Mouse (Mus musculus) urinary bladder, postnatal 14 days (tissue): ENCODE measurements around the gene Ppm1l.
"Not testable (repeated sequence)": the region's sequence is repeated elsewhere in the genome, so short reads cannot be mapped to it uniquely, and the experiment has no call there.

Source experiments
- DNase-seq: peaks from one replicate; pipeline ENCODE4 v3.0.0; 2021; ENCODE audit warnings: low spot score

Gene Ppm1l

GRCm38 (mm10) chr3:69373544-69374306, 57.1 kb downstream of the Ppm1l start:
- peak; percentile 12 for DNase-seq

- DNase-seq: no peak
These were observed 57.9 kb downstream of the Ppm1l start for GRCm38 (mm10) chr3:69374538-69374937.

DNA sequence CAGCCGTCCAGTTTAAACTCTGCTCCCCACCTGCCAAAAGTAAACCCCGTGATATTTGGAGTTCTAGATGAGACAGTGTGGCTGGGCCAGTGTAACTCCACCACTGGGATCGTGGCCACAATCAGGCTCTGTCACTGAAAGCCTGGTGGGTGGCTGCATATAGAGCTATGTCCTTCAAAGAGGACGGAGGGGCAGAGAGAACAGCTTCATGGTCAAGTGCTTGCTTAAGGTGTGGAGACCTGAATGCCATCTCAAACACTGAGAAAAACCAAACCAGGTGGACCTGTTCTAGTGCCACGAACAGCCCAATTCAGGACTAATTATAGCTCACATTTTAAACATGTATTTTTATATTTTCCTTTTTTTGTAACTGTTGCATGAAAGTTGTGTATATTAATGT, 58.3 kb downstream of the Ppm1l start:
- no peak for DNase-seq

DNA sequence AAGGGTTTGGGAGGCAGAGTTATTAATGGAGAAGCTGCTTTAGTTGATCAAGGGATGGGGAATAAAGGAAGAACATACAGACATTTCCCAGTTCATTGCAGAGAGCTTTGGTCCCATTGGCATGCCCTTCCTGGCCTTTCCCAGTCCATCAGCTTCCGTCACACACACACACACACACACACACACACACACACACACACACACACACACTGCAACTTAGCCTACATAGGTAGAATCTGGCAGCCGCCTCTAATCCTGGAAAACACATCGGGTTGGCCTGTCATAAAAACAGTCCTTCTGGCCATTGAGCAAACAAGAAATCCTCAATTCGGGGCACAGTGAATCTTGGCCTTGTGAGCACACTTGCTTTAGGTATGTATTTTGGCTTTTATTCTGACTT, 64.6 kb downstream of the Ppm1l start:
- DNase-seq: no peak

DNA sequence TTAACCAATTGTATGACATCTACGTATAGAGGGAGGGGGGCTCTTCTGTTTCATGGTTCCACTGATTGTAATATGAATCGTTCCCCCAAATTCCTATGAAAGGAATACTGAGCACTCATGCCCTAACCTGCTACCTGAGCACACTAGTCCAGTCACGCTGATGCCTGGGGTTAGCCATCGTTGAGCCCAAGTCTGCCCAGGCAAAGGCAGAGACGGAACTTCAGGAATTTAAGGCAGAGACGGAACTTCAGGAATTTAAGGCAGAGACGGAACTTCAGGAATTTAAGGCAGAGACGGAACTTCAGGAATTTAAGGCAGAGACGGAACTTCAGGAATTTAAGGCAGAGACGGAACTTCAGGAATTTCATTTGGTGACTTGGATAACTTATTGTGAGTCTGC, 75.2 kb downstream of the Ppm1l start:
- not testable (repeated sequence) for DNase-seq

GRCm38 (mm10) chr3:69392298-69392697, 75.6 kb downstream of the Ppm1l start:
- DNase-seq: no peak

DNA sequence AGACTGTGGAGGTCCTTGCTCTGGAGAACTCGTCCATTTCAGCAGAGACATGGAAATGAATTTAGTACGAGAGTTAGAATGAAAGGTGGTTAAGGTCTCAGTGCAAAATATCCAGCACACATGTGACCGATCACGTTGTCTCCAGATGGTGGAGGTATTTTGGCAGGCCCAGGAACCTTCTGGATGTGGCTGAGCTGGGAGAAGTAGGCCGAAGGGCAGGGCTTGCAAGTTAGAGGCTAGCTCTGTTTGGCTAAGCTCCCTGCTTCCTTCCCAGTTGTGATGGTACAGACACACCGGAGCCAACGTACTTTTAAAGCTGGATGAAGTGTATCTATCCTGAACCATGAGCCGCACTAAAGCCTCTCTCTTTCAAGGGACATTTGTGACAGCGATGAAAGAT, 76.4 kb downstream of the Ppm1l start:
- DNase-seq: no peak

GRCm38 (mm10) chr3:69393991-69394390, 77.3 kb downstream of the Ppm1l start:
- no peak for DNase-seq

DNA sequence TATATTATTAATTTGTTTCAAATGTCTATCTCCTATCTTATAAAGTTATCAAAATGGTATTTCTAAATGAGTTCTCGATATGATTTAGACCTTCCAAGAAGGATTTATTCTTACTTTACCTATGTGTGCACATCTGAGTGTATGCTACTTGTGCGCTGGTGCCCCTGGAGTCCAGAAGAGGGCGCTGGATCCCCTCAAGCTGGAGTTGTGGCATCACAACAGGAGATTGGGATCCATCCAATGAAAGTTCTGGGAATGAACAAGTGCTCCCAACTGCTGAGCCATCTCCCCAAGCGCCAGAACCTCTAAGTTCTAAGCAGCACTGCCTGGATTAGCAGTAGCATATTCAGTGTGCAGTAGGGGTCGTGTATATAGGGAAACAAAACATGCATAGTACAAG, 78.4 kb downstream of the Ppm1l start:
- no peak for DNase-seq

DNA sequence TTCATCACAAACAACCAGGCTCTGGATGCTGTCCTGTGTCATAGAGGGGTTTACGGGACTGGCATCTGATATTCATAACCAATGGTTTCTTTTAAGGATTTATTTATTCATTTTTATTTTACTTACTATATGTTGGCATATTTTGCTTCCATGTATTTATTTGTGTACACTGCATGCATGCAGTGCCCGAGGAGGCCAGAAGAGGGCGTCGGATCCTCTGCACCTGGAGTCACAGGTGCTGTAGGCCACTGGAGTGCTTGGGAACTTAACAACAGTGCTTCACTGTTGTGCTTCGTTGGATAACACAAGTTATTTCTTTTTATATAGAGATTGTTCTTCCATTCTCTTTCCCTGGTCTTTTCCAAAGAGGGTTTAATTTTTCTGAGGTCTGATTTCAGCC, 81.1 kb downstream of the Ppm1l start:
- DNase-seq: no peak

DNA sequence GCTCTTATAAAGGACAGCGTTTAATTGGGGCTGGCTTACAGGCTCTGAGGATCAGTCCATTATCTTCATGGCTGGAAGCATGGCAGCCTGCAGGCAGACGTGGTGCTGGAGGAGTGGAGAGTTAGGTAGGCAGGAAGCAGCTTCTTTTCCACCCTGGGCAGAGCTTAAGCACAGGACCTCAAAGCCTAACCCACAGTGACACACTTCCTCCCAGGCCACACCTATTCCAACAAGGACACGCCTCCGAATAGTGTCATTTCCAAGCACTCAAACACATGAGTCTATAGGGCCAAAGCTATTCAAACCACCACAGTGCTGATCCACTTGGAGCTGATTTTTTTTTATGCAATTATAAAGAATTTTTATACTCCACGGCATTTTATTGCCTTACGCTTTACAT, 82.7 kb downstream of the Ppm1l start:
- no peak for DNase-seq

DNA sequence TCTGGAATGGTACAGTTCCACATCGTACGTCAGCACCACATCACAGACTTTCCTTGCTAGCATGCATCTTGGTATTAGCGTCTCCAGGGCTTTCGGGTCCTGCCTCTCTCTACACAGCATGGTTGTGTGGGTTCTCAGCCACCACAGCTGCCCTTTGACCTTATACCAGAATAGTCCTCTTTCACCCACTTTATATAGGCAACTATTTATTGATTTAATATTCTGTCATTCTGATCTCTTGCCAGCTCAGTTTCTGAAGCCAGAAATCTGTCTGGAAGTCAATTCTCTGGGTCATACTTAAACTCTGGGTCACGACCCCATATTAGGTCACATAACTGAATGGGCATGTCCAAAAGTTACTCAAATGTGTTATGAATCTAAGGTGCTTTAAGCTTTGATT, 86.5 kb downstream of the Ppm1l start:
- no peak for DNase-seq

GRCm38 (mm10) chr3:69406210-69406895, 89.7 kb downstream of the Ppm1l start:
- DNase-seq: no peak

GRCm38 (mm10) chr3:69408064-69408463, 91.4 kb downstream of the Ppm1l start:
- DNase-seq: no peak

DNA sequence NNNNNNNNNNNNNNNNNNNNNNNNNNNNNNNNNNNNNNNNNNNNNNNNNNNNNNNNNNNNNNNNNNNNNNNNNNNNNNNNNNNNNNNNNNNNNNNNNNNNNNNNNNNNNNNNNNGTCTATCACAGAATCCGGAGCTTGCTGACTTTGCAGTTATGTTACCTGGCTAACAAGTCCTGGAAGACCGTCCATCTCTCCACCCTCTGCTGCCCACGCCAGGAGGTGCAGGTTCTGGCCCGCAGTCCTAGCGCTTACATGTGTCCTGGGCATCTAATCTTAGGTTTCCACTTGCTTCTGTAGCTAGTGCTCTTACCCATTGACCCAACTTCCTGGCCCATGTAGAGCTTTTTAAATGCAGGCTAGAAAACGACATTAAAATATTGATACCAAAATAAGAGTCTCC, 99.5 kb downstream of the Ppm1l start:
- DNase-seq: no peak

DNA sequence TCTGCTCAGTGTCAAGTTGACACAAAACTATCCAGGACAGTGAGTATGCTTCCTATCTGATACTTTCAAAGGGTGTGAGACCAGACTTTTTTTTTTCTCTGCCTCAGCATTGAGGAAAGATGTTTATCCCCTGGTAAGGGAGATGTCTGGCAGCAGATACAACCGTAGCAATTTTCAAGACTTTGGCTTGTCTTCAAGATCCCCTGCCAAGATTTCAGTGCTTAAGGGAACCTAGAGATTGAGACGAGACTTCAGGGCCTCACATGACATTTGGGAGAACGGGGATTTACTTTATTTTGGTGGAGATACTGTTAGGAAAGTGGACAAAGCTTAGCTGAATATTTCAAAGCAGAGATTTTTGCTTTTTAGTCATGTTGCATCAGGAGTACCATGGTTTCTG, 106.1 kb downstream of the Ppm1l start:
- DNase-seq: no peak

GRCm38 (mm10) chr3:69423371-69423770, 106.7 kb downstream of the Ppm1l start:
- DNase-seq: no peak

DNA sequence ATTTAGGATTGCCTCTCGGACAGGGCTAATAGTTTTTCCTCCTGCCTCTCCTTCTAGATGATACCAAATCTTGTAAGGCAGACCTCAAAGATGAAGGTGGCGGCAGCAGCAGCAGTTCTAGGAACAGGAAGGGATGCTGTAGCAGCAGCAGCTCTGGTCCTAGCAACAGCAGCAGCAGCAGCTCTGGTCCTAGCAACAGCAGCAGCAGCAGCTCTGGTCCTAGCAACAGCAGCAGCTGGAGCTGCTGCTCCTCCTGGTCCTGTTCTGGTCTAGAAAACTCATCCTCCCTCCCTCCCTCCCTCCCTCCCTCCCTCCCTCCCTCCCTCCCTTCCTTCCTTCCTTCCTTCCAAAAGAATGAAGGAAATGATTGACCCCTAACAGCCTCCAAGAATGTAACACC, 108.1 kb downstream of the Ppm1l start:
- DNase-seq: not testable (repeated sequence)

GRCm38 (mm10) chr3:69427259-69427658, 110.6 kb downstream of the Ppm1l start:
- DNase-seq: no peak

DNA sequence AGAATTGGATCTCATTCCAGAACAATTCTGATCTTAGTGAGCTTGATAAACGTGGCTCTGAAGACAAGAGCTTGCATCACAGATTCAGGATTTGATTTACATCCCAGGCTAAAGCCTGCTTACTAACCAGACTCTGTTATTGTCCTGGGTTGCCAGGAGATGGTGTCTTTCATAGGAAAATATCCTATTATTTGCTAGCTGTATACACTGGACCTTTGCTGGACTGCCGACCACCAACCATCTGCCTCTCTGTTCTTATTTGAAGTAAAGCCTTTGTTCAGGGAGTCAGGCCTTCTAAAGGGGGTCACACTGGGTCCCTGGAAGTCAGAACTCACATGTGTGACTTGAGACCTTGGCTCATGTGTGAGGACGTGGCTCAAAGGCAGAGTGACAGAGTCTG, 111.6 kb downstream of the Ppm1l start:
- DNase-seq: no peak

DNA sequence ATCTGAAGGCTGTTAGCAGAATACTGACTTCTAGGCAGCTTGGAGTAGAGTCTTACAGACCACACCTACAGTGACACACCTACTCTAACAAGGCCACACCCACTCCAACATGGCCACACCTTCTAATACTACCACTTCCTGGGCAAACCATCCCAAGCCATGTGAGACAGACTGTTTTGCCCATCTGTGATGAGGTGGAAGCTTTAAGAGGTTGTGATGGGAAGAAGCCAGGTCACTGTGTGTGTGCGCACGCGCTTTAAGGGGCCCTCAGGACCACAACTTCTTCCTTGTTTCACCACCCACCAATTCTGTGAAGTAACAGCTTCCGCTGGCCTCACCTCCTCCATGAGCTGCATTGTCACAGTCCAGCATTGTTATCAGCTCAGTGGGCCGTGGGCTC, 112.7 kb downstream of the Ppm1l start:
- no peak for DNase-seq

- DNase-seq: no peak
These were observed 116.9 kb downstream of the Ppm1l start for GRCm38 (mm10) chr3:69433580-69433979.

DNA sequence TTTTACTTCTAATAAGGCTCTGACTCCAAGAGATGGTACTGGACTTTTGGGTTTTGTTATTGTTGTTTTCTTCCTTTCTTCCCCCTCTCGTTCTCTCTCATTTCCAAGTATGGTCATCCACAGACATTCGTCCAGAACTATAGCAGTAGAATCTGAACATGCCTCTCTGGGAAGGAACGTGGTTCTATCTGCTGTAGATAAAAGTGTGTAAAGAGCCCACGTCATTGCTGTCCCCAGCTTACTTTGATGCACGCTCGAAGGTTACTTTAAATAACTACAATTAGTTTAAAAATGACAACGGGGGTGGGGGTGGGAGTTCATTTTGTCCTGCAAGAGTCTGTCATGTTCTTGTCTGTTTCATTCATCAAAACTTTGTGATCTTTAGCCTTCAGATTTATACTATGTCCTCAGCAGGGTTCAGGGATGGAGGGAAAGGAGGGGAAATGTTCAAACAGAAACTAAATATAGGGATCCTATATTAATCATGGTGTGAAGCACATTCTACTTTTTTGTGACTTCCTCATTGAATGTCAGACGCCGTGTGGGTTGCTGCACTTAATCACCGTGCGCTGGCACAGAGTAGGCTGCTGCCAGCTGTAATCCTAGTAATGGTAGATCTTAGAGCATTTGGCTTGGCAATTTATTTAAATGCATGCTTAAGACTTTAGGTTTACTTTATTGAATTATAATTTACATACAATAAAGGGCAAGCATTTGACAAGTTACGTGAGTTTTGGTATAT, 122.3 kb downstream of the Ppm1l start:
- DNase-seq: no peak
